ENCODE assay signal across 8 mouse cellular contexts in the genomic region with DNA sequence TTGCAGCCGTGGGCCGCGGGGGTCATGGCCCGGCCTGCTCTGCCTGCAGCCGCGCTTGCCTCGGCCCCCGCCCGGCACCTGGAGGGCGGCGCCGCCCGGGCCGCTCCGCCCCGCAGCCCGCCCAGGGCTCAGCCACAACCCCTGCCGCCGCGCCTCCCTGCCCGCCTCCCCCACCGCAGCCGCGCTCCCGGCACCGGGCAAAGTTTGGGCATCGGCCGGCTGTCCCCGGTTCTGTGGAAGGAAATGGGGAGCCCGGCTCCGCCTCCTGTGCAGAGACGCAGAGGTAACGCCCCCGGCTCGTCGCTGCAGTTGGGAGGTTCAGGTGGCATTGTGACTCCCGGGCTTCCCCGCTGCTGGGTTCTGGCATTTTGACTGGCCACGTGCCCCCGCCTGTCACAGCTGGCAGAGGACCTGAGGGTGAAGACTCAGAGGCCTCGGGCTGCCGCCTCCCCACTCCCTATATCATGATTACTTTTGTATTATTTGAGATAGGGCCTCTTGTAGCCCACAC. TPM values are rescaled to one million over a fixed set of nuclear protein-coding genes. Genes with fewer than 3 reads are reported as not detected.
DNase-seq lines count a peak whose midpoint lies in the region; ATAC-seq lines count a peak whose summit lies in the region.

No protein-coding gene starts in this region.

- H3K4me1 ChIP-seq in embryonic facial prominence, embryonic 15.5 days, result peaks cover 36% of the 10 kb centered on the region

- no peaks in the 10 kb centered on the region for H3K9me3 ChIP-seq in embryonic facial prominence, embryonic 15.5 days (replicated peaks)

- no peak overlapping the region for H3K27ac ChIP-seq in embryonic facial prominence, embryonic 15.5 days (replicated peaks)

- peak overlapping the region; percentile 66 for H3K4me3 ChIP-seq in embryonic facial prominence, embryonic 15.5 days (replicated peaks)

- intact Hi-C loops in heart, postnatal 10 days (cut with DNase I), result no loop called here

- ATAC-seq in embryonic facial prominence, embryonic 15.5 days (ENCODE audit: insufficient number of reproducible peaks, low FRiP score, low TSS enrichment, low read depth), result peak; percentile 63

- DNase-seq in CD8-positive naive resting alpha-beta T cell, adult 2 months (ENCODE audit: low read depth in 2 of 2, low spot score in 2 of 2), result peak; percentile 42 to 43
- DNase-seq in adipocyte (ENCODE audit: low spot score), result peak; percentile 68
- peak; percentile 80 to 82 for DNase-seq in heart, postnatal 10 days
- DNase-seq in kidney, postnatal 36 days, result peak; percentile 86 to 88
- DNase-seq in lung, postnatal 14 days, result peak; percentile 56
- DNase-seq in retina, embryonic 14.5 days (ENCODE audit: low spot score), result peak; percentile 41
- DNase-seq in urinary bladder, postnatal 25 days (ENCODE audit: low spot score), result peak; percentile 30

- H3K36me3 ChIP-seq in embryonic facial prominence, embryonic 15.5 days, result no peaks in the 10 kb centered on the region

- no peaks in the 10 kb centered on the region for H3K27me3 ChIP-seq in embryonic facial prominence, embryonic 15.5 days

- peak overlapping the region; percentile 99 for H3K4me2 ChIP-seq in embryonic facial prominence, embryonic 15.5 days (replicated peaks)

- WGBS in embryonic facial prominence, embryonic 15.5 days, result under 1% methylated on average over 40 of the region's 42 CpGs

- peak overlapping the region; percentile 24 for H3K9ac ChIP-seq in embryonic facial prominence, embryonic 15.5 days

RNA-seq across cellular contexts. Expression of a gene that starts 13.0 kb away (rescaled TPM):
- polyA plus RNA-seq in embryonic facial prominence, embryonic 15.5 days (2015; fragmentation: Nextera tagmentation; extraction: Ambion mirVana), result 8.3 and 10.1 TPM in 2 replicates
- 1 to 10 TPM; 5.1 to 10.0 TPM for total RNA-seq in heart, postnatal 10 days (2021)

RNA-seq across cellular contexts. Expression of a gene that starts 33.5 kb away (rescaled TPM):
- 0.67 and 6.2 TPM in 2 replicates for polyA plus RNA-seq in embryonic facial prominence, embryonic 15.5 days (2015; fragmentation: Nextera tagmentation; extraction: Ambion mirVana)
- under 1 TPM in 1 of 2 experiments, not detected in 1; 0.48 TPM for total RNA-seq in heart, postnatal 10 days (2021)

RNA-seq across cellular contexts. Expression of a gene that starts 33.6 kb away (rescaled TPM):
- 1,008 and 1,040 TPM in 2 replicates for polyA plus RNA-seq in embryonic facial prominence, embryonic 15.5 days (2015; fragmentation: Nextera tagmentation; extraction: Ambion mirVana)
- total RNA-seq in heart, postnatal 10 days (2021), result 1,000 to 10,000 TPM; 3,943 to 4,033 TPM

RNA-seq across cellular contexts. Expression of a gene that starts 34.0 kb away (rescaled TPM):
- 220 and 225 TPM in 2 replicates for polyA plus RNA-seq in embryonic facial prominence, embryonic 15.5 days (2015; fragmentation: Nextera tagmentation; extraction: Ambion mirVana)
- 10 to 100 TPM; 65.9 to 68.6 TPM for total RNA-seq in heart, postnatal 10 days (2021)

RNA-seq across cellular contexts. Expression of a gene that starts 45.3 kb away (rescaled TPM):
- 81.7 and 85.6 TPM in 2 replicates for polyA plus RNA-seq in embryonic facial prominence, embryonic 15.5 days (2015; fragmentation: Nextera tagmentation; extraction: Ambion mirVana)
- 10 to 100 TPM; 14.6 to 15.2 TPM for total RNA-seq in heart, postnatal 10 days (2021)

Comparison
In these comparisons a context has a peak if more than half of its experiments do, and no peak if none do; other contexts are left out.
1. DNase-seq: peak in every context shown above with its lines; median percentile 87 in kidney, postnatal 36 days; 81 in heart, postnatal 10 days; 68 in adipocyte; 56 in lung, postnatal 14 days; 42 in CD8-positive naive resting alpha-beta T cell, adult 2 months; 41 in retina, embryonic 14.5 days; 30 in urinary bladder, postnatal 25 days.